Mouse (Mus musculus) layer of hippocampus, adult 9-10 months (tissue): ENCODE measurements at regions not wholly inside any gene's neighbourhood (a gene's known extent, or its start where the extent isn't known, plus 50 kb on each side); places are given as distances from the start of the nearest gene placed in this dataset.

Experiments
- DNase-seq: peaks from one replicate; pipeline ENCODE4 v3.0.0; 2022; ENCODE audit warnings: low spot score

DNA sequence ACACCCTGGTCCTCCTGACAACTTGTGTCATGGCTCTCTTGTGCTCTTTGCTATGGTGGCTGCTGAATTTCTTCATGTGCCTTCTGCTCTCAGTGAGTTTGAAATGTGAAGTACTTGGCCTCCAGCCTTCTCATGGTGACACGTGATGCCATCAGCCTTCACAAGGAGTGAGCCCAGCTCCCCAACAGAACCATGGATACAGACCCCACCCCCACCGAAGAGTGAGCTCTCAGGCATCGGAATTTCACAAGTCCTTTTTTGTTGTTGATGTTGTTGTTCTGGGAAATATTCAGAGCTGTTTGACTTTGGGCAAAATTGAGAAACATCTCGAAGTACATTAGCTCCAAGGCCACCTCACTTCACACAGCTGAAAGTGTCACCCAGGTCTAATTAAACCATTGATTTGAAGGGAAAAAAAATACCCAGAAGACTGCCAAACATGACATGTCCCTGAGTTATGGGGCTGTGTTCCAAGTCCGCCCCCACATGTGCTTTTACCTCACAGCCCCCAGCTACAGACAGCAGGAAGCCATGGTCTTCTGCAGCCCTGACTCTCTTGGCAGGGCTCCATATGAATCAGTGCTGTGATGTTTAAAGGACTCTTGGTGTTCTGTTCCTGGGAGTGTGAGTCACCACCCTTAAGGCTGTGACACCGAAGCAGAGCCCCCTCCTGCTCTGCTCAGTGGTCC is 205.2 kb upstream of the A230072I06Rik start:
- peak; percentile 44 for DNase-seq

DNA sequence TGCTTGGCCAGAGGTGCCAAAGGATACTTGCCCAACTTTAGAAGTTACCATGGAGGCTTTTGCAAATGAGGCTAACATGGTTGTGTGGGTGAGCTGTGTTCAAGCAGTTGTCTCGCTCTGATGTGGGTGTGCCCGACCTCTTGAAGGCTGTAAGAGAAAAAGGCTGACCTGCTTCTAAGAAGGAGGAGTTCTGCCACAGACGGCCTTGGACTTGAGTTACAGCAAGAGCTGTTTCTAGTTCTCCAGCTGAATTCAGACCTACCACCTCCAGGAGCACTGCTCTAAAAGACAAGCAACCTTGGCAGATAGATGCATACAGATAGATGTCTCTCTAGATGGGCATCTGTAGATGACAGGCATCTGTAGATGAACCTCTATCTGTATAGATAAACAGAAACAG is 202.7 kb upstream of the A230072I06Rik start:
- DNase-seq: no peak

DNA sequence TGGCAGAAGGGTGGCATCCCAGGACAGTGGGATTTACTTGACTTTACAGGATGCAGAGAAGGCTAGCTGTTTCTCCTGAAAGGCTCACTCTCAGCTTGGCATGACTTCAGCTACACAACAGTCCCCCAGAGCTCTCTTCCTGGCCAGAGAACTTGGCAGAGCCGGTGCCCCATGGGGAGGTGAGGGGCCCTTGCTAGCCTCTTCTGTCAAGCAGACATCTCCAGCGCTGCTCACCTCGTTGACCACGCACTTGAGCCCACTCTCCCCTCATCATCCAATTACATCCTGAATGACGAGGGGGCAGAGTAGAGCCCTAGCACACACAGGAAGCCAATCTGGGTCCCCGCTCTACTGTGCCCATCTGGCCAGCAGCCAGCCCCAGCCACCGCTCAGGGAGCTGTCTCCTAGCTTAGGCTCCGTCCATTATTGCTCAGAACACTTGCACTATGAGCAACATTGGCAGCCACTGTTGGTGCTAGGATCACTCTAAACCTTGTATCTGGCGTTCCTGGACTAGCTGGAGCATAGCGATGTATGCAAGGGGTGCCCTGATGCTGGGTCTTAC is 201.7 kb upstream of the A230072I06Rik start:
- no peak for DNase-seq

DNA sequence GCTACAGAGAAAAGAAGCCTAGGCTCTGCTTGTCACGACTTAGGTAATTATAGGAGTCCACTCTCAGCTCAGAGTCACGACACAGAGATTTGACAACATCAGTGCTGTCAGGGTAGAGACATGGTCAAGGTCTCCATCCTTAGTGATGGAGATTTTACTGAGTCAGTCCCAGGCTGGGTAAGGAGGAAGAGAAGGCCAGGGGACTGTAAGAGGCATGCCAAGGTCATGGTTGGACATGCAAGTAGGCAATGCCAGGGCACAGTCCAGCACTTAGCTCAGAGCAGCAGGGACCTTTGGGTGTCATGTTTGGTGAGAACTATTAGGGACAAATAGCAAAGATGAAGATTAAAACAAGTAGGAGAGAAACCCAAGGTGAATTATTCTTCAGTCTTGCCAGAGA is 200.7 kb upstream of the A230072I06Rik start:
- no peak for DNase-seq

DNA sequence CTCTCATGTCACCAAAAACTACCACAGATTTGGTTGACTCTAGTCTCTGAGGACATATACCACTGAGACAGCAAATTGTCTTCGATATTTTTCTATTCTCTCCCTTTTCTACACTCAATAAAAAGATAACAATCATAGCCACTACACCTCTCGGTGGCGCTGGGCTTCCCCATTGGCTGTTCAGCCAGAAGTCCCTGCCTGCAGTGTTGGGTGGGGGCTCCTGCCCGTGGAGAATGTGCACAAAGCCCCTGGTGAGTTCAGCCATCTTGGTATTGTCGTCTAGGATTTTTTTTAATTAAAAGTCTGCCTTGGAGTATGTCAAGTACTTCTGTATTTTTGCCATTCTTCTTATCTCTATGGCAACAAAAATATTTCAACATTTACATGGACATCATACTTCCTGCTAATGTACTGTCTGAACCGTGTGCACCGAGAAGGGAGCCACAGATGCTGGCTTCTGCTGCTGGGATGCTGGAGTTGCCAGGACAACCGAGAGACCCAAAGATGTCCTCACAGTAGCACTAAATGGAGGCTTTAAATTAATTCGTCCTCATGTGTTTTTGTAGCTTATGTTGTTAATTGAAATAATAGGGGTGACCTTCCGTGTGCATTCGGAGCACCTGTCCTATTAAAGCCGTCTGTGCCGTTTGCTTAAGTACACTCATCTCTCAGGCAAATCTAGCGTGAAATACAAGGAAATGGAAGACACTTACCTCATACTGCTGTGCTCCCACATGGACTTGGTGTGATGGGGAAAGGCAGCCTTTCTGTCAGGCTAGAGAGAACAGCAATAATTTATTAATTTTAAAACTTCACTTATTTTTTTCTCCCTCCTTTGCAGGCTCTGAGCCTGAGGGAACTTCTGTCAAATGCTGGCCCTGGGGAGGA is 199.7 kb upstream of the A230072I06Rik start:
- no peak for DNase-seq

DNA sequence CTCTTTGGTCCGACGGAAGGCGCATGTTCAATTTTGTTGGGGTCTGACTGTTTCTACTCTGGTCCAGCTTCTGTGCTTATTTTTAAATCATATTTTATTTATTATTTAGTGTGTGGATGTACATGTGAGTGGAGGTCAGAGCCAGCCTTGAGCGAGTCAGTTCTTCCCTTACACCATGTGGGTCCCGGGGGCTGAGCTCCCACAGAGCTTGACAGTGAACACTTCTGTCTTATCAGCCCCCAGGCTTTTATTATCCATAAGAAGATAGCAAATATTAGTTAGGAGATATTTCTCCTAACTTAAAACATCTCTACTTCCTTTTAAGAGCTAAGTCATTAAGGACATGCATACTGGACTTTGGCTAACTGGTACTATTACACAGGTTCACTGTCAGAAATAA is 197.1 kb upstream of the A230072I06Rik start:
- no peak for DNase-seq

DNA sequence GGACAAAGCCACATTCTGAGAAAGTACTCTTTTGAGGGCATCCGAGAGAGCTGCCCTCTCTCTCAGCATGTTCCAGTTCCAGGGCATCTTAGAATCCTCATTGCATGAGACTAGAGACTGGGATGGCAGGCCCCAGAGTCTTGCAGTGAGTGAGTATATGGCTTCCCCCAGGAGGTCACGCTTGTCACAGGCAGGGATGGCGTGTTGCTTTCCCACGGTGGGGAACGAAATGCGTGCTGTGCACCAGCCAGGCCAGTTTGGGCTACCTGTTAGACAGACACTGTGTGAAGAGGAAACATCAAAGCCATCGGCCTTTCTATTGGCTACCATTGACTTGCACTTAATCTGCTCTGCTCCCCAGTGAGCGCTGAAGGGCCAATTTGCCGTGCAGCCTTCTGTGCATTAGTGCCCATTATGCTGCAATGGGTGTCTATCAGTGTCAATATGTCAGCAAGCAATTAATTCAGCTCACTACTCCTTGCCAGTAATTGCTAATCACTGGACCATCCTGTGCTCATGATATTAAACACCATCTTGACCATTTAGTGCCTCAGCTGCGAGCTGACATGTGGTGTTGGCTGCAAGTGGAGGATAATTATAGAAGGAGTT is 191.3 kb upstream of the A230072I06Rik start:
- DNase-seq: no peak

DNA sequence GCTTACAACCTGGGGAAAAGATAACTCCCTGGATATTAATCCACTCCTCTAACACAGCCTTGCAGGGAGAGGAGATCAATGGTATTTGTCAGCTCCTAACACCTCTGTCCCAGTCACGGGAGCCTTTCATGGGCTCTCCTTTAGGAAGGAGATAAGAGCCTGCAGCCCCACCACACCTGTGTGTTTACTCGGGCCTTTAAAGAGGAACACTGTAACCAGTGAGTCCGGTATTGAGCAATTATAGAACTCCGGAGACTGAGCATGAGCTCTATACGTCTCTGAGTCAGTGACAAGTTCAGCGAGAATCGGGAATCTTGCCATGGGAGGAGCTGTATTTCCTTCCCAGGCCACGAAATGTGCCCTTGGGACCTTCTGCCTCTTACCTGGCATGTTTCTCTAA is 178.5 kb upstream of the A230072I06Rik start:
- no peak for DNase-seq

DNA sequence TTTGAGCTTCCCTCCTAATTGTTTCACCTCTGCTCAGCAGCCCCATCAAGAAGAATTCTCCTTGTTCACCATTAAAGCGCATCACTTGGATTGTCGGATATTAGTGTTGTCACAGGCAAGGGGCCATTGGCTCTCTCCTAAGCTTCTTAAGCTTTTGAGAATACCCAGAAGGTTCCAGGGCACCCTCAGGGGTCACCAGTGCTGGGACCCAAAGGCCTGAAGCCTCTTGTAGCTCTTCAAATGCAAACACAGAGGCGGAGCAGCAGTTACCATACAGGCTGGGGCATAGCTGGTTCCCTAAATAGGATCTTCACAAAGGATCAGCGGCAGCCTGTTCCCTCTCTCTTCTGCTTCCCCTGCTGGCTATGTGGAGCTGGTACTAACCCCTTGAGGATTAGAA is 175.3 kb upstream of the A230072I06Rik start:
- DNase-seq: no peak

DNA sequence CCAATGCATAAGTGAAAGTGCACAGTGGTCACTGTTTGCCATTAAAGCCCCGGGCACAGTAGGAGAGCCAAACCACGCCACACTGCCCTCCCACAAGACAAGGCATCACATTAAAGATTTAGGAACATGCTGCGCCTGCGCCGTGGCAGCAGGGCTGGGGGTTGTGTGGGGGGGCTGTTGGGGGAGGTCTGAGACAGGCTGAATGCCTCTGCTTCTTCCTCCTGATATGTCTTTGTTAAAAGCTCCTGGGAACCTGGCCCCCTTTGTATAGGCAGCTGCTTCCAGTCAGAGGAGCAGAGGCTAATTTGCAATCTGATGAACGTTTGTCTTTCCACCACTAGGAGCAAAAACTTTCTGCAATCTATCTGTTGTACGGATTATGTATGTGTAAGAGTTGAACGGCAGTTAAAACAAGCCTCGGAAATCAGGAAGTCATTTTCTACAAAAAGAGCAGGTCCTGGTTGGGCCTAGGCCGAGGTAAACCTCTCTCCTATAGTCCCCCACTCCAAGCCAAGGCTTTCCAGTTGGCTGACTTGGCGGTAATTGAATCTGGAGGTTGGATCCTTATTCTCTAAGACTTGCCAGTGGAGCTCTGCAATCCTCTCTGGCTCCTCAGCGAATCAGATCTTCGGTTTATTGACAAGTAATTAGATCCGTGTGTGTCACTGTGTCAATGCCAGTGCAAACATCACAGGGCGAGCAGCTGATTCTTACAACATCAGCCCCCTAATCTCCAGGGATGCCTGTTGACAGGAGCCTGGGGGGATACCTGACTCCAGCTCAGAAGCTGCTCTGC is 173.3 kb upstream of the A230072I06Rik start:
- no peak for DNase-seq

DNA sequence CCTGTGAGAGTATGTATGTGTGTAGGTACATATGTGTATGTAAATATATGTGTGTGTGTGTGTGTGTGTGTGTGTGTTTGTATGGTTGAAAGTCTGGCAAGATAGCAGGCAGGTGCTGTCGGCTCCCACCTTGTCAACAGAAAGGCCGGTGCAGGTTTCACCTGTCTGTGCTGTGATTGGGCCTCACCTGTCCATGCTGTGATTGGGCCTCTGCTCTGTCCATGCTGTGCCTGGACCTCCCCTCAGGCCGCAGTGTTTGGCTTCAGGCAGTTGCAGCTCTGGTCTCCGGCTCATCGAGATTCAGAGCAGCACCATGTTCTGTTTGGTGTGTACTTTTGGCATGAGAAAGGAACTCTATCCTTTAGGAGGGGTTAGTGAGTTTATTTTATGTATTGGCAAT is 170.0 kb upstream of the A230072I06Rik start:
- DNase-seq: no peak

DNA sequence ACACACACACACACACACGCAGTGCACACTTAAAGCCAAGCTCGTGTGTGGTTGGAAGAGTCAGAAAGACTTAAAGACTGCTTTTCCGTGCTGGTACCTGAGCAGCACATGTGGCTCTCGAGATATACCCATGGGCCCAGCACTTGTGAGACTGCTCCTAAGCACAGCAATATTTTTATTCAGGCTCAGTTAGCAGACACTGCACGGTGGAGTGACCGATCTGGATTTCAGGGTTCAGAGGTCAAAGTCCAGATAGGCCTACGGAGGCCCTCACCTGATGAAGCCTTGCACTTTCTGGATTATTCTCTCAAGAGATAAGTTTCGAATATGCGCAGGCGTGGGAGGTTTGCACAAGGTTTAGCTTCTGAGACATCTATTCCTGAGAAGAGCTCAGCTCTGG is 167.0 kb upstream of the A230072I06Rik start:
- no peak for DNase-seq

DNA sequence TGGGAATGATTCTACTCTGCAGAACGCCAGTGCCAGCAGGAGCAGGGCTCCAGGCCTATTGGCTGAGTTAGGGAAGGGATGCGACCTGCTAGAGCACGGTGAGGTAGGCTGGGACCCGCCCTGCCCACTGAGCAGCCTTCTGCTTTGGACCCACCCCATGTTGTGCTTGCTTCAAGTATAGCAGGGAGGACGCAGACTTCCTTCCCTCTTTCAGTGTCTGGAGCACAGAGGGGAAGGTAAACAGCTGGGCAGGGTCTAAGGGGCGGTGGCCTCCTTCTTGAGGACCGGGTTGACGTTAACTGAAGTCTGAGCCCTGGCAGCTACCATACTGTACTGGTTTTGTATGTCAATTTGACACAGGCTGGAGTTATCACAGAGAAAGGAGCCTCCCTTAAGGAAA is 165.6 kb upstream of the A230072I06Rik start:
- no peak for DNase-seq

DNA sequence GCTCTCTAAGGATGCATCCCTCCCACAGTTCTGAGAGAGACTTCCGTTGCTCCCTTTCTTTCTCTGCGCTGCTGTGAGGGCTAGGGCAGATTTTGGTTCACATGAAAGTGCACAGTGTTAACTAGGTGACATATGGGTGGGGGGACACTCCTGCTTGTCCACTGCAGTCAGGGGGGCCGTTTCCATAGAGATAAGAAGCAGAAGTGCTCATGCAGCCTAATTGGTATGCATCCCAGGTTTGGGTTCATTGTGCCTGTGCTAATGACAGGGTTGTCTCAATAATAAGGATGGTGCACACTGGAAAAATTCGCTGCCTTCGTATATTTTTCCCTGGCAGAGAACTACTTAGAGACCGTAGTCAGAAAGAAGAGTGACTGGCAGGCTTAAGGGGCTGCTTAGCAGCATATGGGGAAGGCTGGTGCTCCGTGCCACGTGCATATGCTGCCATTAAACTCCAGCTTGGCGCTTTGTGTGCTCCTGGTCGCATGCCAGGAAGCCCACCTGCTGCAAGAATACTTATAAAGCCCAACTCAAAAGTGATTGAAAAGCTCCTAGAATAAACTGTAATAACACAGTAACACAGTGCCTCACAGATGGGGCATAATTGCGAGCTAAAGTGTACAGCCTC is 152.1 kb upstream of the A230072I06Rik start:
- peak; percentile 17 for DNase-seq

DNA sequence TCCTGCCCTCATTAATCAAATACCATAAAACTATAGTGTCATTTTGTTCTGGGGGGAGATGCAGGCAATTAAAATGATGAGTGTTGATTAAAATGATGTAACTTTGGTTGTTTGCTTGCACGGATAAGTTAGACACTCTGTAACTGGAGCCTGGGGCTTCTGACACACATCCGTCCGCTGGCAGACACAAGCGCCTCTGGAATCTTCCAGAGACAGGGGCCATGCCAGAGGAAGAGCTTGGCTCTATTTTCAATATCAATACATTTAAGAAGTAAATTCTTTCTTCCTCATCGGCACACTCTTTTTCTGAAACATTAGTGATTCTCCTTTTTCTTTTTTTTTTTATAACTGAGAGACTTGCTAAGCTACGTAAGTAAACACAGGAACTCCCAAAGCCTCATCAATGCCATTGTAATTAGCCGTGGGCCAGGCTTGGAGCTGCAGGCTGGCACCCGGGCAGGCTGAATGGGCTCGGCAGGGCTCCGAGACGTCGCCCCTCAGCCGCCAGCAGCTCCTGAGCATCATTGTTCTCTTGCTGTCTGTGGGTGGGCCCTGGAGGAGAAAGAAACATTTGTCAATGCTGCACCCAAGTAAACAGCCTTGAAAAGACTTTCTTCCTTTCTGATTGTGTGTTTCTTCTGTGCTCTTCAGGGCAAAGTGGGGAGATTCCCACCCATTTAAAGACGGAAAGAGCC is 151.4 kb upstream of the A230072I06Rik start:
- no peak for DNase-seq

DNA sequence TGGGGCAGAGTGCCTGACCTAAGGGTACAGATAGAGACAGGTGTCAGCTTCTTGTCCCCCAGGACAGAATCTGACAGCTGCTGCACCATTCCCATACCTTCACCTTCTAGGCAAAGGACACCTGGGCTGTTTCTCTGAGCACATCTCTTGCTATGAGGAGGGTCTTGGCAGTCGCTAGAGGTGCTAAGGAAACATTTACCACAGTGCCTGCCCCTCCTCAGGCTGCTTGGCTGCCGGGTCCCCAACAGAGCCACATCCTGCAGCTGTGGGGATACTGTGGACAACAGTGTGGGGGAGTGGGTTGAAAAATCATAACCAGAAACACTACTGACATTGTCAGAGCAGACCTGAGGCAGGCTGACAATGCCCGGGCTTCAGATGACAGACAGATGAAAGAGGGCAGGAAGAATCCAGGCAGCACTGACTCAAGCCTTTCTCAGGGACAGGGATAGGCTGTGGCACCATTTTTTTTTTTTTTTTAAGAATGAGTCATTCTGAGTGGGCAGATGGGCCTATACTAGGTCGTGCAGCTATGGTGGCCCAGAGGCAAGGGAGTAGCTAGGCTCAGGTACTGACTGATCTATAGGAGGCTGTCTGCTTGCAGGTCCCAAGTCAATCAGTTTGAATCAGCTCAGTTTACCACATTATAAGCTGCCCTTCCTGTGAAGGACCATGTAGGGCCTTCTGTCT is 150.7 kb upstream of the A230072I06Rik start:
- DNase-seq: no peak

DNA sequence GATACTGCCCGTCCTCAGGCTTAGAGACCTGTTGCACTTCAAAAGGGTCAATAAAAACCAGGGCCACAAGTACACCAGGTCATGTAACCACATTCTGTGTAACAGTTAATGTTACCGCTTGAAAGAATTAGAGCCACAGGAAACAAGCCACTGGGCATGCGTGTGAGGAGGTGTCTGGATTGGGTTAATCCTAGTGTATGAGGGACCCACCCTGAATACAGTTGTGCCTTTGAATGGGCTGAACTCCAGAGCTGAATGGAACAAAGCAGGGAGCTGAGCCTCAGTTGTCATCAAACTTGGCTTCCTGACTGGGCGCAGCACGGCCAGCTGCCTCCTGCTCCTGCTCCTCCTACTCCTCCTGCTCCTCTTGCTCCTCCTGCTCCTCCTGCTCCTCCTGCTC is 148.0 kb upstream of the A230072I06Rik start:
- DNase-seq: no peak

DNA sequence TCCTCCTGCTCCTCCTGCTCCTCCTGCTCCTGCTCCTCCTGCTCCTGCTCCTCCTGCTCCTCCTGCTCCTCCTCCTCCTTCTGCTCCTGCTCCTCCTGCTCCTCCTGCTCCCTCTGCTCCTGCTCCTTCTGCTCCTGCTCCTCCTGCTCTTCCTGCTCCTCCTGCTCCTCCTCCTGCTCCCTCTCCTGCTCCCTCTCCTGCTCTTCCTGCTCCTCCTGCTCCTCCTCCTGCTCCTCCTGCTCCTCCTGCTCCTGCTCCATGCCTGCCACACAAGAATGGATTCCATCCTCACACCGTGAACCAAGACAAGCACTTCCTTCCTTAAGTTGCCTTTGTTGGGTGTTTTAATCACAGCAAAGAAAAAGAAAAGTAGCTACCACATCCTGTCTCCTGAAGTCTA is 144.4 kb upstream of the A230072I06Rik start:
- DNase-seq: no peak

DNA sequence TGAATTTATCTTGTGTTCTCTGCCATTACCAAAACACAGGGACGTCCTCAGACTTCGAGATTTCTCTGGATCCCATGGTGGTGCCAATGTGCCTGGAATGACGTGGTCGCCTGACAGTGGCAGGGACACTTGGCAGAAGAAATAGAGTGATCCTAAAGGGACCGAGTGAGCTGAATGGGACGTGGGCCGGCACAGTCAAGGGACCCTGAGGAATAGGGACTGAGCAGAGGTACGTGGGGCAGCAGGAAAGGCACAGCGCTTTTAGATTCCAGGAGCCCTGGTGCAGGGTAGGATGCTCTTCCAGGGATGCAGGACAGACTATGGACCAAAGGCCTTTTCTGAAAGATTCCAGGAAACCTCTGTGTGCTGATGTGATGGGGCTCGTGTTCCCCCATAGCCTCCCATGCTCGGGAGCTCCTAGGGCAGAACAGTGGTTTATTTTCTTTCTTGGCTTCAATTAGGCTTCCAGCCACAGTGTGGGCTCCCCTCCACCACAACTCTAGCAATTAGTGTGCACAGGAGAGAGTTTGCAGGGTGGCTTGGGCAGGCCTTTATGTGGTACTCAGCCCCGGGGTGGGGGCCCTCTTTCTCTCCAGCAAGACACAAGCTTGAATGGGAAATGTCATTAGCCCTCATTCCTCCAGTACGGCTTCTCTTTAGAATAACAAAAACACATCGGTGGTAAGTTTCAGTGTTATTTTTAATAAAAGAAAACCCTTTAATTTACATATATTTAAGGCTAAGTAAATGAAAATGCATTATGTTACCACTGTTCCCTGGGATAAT is 143.0 kb upstream of the A230072I06Rik start:
- no peak for DNase-seq

DNA sequence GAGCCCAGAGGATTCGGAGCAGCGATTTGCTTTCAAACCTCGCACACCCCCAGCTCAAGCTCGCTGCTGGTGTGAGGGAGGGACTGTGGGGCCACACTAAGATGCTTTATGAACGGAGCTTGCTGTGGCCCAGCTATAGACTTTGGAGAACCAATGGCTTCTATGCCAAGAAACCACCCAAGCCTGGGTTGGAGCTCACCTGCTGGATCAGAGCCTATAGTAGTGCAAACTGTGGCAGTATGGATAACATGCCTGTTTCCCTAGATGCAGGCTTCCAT is 142.5 kb upstream of the A230072I06Rik start:
- DNase-seq: no peak
